Mouse (Mus musculus) spleen, postnatal 10 days (tissue): Measurements from ENCODE around the gene Gm6482.
"Not testable (repeated sequence)": the region's sequence is repeated elsewhere in the genome, so short reads cannot be mapped to it uniquely, and the experiment has no call there.

Experiments used
- DNase-seq, 2 experiments: peaks; one replicate each; pipeline ENCODE4 v3.0.0; 2021 to 2022; ENCODE audit warnings: low spot score in 2 of 2

The Gm6482 gene

DNA sequence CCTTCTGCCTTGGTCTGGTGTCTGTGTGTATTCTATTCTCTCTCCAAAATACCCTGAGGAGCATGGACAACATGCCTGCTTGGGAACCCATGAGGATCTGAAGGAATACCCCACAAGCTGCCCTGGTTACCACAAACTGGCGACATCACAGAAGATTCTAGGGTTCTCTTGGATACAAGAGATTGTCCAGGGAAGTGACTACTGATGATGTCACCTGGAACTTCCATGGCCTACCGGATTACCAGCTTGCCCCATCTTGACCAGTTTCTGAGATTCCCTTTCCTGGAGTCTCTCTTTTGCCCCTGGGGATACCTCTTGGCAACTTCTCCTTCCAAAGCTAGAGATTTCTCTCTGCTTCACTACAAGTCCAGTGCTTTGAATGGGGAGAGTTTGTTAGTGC lies at the start of gene Gm6482:
Gene Gm6482 (minus strand): TSS at position 101 of the 400 bp plus-strand sequence.
- not testable (repeated sequence) for DNase-seq

- not testable (repeated sequence) for DNase-seq
These were observed 45.3 kb upstream of the Gm6482 start, which contains the start of gene Gm7954 for GRCm38 (mm10) chr14:41453418-41453817. Gene Gm7954, minus strand, starts transcription at chr14:41453518.

DNA sequence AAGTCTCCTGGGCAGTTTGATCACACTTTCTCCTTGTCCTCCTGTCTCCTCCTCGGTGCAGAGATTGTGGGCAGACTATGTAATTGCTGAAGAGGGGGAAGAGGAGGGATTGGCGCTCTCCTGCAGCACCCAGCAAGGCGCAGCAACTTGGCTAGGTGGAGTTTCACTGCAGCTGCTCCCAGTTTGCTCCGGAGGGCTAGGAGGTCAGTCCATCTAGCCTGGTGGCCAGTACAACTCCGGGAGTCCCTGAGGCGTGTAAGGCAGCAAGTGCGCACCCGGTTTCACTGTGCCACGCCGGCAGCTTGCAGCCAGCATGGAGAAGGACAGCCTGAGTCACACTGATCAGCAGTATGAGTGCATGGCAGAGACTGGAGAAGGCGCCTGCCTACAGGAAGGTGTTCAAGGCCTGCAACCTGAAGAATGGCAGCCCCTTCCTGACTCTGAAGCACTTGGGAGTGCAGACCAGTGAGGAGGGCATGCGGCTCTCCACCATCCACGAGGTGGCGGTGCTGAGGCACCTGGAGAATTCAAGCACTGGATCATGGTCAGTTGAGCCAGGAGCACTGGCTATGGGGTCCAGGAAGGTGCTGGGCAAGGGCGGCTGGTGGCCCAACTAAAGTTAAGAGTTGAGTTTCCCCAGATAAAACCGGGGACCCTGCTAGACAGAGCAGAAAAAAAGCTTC lies 17.5 kb upstream of the Gm6482 start:
- DNase-seq: not testable (repeated sequence)

GRCm38 (mm10) chr14:41424694-41425093 lies 16.6 kb upstream of the Gm6482 start:
- DNase-seq: not testable (repeated sequence)

DNA sequence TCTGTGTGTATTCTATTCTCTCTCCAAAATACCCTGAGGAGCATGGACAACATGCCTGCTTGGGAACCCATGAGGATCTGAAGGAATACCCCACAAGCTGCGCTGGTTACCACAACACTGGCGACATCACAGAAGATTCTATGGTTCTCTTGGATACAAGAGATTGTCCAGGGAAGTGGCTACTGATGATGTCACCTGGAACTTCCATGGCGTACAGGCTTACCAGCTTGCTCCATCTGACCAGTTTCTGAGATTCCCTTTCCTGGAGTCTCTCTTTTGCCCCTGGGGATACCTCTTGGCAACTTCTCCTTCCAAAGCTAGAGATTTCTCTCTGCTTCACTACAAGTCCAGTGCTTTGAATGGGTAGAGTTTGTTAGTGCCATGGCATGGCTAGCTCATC lies 21.8 kb downstream of the Gm6482 start, which contains the start of gene Gm7945:
Gene Gm7945 (minus strand): TSS at position 101 of the 400 bp plus-strand sequence.
- DNase-seq: not testable (repeated sequence)
